Mouse (Mus musculus): Measurements from ENCODE around the gene Kctd11.

The Kctd11 gene

GRCm38 (mm10) chr11:69883527-69884151, 2.4 kb upstream of the Kctd11 start:
- CTCF ChIA-PET: interaction anchor here (0.8 to 1.6 kb wide), 3 partner anchors 8 to 65 kb away, joined by 3 to 7 read pairs (median 3); partner anchors contain the start of gene Eif5a

DNA sequence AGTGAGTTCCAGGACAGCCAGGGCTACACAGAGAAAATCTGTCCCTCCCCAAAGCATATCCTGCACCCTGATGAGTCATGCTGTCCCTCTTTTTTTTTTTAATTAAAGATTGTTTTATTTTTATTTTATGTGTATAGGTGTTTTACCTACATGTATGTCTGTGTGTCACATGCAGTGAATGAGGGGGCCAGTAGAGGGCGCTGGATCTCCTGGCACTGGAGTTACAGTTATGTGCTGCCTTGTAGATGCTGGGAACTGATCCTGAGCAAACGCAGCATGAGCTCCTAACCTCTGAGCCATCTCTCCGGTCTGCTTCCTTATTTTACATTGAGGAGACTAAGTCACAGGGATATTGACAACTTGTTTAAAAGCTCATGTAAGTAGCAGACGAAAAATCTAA, 1.9 kb upstream of the Kctd11 start:
- CTCF ChIA-PET: interaction anchor here (0.8 to 1.6 kb wide), 3 partner anchors 9 to 66 kb away, joined by 3 to 7 read pairs (median 3); partner anchors contain the start of gene Eif5a

DNA sequence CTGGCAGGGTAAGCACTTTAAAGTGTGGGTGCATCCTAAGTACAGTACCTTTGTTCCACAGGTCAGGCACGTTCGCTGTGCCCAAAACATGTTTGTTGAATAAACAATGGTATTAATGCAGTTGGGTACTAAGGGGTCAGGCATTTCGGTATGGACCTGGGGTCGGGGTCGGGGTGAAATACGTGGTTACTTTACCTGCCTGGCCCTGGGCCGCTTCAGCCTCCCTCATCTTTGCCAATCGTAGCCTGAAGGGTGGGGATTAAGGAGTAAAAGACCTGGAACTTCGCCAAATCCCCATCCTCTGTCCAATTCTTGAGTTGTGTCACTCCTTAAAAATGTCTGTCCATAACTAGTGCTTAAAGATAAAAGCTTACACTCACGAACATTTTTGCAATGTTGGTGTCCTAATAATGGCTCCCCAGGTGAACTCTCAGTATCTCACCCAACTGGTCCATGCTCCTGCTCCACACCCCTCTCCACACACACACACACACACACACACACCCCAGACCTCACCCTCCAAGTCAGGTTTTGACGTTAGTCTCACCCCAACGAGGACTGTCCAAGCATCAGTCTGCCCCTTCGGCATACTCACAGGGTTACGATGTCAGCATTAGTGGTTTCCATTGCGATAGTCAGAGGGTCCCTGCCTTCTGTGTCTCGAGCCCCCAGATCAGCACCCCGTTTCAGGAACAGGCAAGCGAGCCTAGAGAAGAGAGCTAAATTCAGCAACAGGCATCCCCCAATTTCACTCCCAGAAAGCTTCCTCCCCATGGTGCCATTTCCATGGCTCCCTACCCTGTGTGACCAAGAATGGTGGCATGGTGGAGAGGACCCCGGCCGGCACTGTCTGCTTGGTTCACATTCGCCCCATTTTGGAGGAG, 823 bp upstream of the Kctd11 start:
- CTCF ChIA-PET: interaction anchor here (0.6 to 0.7 kb wide), 2 partner anchors 40 to 93 kb away, joined by 3 read pairs; no protein-coding TSS in a partner anchor

DNA sequence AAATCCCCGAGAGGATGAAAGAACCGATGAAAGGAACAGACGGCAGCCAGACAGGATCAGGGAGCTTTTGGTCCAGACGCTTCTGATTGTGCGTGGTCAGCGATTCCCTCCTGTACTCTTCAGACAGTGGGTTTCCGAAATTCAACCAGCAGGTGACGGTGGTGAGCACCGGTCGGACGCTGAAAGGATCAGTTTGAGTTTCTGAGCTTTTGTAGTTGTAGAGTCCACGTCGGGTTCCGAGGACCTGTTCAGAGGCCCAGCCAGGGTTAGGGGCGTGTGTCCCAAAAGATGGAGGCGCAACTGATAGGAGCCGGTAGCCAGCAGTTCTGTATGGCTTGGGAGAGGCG, 727 bp downstream of the Kctd11 start:
- CTCF ChIA-PET: interaction anchor here (0.7 to 1.4 kb wide), 2 partner anchors 58 to 68 kb away, joined by 3 to 7 read pairs; partner anchors contain the start of gene Slc2a4

DNA sequence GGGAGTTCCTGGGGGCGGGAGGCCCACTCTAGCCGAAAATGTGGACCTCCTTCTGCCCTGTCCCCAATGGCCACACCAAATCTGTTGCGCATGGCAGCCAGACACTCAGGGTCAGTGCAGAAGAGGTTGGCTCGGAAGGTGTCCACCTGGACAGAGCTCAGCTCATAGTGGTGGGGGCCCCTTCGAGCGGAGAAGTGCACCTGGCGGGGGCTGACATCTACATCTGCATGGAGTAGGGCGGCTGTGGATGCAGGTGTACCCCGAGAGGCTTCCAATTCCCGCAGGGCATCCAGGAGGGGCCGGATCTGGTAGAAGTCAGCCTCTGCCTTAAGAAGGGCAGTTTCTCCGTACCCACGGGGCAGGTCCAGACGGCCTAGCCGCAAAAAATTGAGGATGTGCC, 1.5 kb downstream of the Kctd11 start:
- CTCF ChIA-PET: interaction anchor here (1.4 kb wide), 1 partner anchor 69 kb away, joined by 7 read pairs; the partner anchor contains the start of gene Slc2a4

DNA sequence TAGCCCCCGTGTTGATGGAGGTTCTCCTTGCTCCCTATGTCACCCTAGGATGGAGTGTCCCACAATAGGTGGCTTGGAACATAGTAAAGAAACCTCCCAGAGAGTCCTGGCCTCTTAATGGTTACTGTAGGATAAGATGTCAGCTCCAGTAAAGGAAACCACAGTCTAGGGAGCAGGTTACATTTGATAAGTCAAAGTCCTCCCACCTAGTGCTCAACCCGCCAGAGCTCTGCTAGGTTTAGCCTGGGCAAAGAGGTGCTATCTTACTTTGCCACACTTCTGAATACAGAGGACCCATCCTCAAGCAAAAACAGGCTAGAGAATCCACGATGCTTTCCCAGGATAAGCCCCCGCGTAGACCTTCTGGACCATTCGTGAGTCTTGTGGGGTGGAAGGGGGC, 2.3 kb downstream of the Kctd11 start:
- CTCF ChIA-PET: interaction anchor here (0.5 kb wide), 1 partner anchor 494 kb away, joined by 8 read pairs; no protein-coding TSS in a partner anchor

DNA sequence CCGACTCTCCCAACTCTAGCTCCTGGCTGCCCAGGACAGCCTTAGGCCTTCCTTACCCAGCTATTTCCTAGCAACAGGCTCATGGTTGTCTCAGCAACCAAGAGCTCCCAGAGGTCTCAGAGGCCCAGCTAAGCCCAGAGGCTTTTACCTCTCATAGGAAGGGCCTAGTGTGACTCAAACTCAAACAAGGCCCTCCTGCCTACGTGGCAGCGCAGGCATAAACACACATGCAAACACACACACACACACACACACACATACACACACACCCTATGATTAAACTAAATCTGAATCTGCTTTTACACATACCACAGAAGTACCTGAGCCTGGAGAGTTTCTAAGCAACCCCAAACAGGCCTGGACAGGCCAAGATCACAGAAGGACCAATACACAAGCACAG, 2.8 kb downstream of the Kctd11 start:
- CTCF ChIA-PET: no interaction called here

GRCm38 (mm10) chr11:69877878-69878277, 3.3 kb downstream of the Kctd11 start, which contains the start of gene Tmem95:
Tmem95 (minus strand) TSS chr11:69878018.
- CTCF ChIA-PET: no interaction called here

DNA sequence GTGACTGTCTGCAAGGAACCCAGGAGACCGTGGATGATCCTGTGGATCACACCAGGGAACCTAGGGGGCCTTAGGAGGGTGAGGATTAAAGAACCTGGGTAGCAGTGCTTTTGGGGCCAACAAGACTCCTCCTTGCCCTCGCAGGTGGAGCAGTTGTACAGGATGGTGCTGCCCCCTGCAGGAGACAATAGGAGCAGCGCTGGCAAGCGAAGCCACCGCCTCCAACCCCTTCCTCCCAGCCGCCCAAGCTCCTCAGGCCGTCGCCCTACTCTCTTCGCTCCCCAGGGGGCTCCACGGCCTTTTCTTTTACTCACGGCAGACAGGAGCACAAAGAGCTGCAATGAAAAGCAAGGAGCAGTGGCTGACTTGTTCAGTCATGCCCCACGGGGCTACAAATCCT, 4.3 kb downstream of the Kctd11 start:
- CTCF ChIA-PET: interaction anchor here (0.6 kb wide), 1 partner anchor 161 kb away, joined by 3 read pairs; no protein-coding TSS in a partner anchor

GRCm38 (mm10) chr11:69876186-69876585, 5.0 kb downstream of the Kctd11 start:
- CTCF ChIA-PET: interaction anchor here (0.6 to 0.7 kb wide), 3 partner anchors 24 to 394 kb away, joined by 3 to 9 read pairs (median 3); no protein-coding TSS in a partner anchor

GRCm38 (mm10) chr11:69872451-69872850, 8.8 kb downstream of the Kctd11 start:
- CTCF ChIA-PET: no interaction called here

DNA sequence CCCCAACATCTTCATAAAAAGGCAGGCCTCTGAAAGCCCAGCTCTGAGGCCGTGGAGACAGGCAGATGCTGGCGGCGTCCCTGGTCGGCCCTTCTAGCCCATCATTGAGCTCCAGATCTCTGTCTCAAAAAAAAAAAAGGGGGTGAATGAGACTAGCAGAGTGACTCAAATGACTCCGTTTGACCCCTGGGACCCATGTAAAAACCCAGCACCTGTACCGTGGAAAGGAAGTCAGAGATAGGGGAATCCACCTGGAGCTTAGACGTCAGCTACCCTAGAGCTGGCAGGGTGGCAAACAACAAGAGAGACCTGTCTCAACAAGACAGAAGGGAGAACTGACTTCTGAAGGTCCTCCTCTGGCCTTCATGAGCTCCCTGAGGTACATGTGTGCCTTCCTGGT, 9.4 kb downstream of the Kctd11 start:
- CTCF ChIA-PET: no interaction called here

DNA sequence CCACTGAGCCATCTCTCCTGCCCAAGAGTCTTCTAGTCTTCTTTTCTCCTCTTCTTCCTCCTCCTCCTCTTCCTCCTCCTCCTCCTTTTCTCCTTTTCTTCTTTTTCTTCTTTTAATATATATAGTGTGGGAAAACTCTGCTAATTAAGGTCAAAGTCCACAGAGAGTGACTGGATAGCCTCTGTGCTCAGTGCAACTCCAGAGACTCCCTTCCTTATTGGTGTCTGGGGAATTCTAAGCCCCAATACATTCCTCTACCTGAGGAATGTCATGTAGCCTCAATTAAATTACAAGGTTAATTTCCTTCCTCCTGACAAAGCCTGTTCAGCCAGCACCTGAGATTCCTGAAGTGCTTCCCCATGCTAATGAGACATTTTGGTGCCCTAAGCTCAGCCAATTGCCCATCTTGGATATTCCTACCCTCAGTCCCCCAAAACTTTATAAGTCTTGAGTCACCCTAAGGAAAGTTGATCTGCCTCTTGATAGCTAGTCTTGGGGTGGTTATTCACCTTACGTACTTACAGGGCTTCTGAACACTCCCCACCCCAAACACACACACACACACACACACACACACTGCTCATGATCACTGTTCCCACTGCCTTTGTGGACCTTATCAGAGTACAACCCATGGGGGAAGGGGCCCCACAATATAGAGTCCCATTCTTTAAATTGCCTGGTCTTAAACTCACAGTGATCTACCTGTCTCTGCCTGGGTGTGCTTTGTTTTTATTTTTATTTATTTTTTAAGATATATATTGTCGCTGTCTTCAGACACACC, 10.7 kb downstream of the Kctd11 start:
- CTCF ChIA-PET: no interaction called here

DNA sequence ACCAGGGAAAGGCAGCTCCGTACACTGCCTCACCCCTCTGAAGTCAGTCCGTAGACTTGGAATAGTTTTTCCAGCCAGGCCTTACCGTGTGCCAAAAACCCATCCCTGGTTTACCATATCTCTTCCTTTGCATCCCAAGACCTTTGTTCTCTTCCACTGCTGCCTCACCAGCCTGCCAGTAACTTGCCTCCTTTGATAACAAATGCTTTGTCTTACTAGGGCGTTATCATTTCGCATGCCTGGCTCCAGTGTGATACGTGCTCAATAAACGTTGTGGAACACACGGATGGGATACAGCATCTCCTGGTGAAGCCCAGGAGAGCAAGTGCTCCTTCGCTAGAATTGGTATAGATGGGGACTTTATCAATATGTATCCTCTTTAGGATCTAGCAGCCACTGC, 13.9 kb downstream of the Kctd11 start:
- CTCF ChIA-PET: no interaction called here

DNA sequence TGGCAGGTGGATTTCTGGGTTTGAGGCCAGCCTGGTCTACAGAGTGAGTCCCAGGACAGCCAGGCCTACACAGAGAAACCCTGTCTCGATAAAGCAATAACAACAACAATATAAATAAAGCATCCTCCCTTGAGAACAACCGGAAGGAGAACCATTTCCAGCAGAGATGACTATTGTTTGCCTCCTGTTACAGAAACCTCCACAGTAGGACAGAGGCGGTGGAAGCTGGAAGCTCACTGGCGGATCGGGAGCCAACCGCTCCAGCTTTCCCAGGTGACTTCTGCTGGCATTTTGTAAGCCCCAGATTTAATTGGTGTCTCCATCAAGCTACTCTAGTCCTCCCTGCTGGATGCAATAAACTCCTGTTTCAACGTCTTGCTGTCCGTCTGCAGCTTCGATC, 15.6 kb downstream of the Kctd11 start:
- CTCF ChIA-PET: interaction anchor here (0.6 kb wide), 1 partner anchor 103 kb away, joined by 7 read pairs; no protein-coding TSS in a partner anchor

GRCm38 (mm10) chr11:69864138-69864860, 16.9 kb downstream of the Kctd11 start:
- CTCF ChIA-PET: interaction anchor here (0.7 kb wide), 1 partner anchor 103 kb away, joined by 18 read pairs; no protein-coding TSS in a partner anchor

- CTCF ChIA-PET: interaction anchor here (0.7 kb wide), 1 partner anchor 103 kb away, joined by 18 read pairs; no protein-coding TSS in a partner anchor
Observed at GRCm38 (mm10) chr11:69863729-69864128, 17.5 kb downstream of the Kctd11 start.

DNA sequence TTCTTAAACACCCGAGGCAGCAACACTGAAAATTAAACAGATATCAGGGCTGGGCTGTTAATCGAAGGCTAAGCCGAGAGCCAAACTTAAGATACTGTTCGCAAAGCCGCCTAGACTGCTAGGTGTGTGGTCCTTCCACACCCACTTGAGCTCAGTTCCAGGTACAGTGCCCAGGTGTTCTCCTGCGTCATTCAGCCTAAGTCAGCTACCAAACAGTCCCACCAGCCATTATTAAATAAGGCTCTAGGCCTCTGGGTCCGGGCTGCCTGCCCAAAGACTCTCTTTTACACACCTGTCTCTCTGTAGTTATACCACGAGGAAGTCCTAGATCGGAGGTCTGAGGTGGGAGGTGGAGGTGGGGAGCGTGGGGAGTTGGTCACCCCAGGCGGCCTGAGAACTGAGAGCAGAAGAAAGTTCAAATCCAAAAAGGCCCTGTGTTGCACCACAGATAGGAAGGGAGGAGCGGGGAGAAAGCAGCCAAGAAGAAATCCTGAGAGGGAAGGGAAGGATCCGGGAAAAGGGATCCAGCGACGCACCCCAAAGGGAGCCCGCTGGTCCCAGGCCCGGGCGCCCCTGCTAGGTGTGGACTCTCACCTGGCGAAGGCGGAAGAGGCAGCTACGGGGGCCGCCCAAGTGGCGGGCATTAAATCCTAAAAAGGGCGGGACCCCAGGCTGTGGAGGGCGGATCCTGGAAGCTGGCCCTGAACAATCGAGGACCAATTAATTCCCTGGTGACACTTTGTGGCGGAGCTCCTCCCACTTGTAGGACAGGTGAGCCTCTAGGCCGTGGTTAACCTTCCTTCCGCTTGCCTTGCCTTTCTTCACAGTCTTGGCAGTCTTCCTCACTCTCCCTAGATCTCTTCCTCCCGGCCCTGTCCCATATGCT, 22.9 kb downstream of the Kctd11 start, which contains the start of gene Tnk1:
Gene Tnk1 (minus strand): TSS at position 618 of the 886 bp plus-strand sequence.
- CTCF ChIA-PET: interaction anchor here (0.5 kb wide), 1 partner anchor 47 kb away, joined by 3 read pairs; no protein-coding TSS in a partner anchor

DNA sequence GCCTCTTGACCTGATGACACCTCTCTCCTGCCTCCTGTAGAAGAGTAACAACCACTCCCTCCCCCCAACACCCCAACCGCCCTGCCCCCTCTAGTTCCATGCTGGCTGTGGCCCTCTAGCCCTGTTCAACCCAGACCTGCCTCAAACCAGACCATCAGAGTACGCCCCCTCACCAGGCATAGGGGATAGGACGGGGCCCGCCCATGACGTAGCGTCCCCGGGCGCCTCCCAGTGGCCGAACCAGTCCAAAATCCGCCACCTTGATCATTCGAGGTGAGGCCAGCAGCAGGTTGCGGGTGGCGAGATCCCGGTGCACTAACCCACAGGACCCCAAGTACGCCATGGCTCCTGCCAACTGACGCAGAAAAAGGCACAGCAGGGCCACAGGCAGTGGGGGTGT, 25.9 kb downstream of the Kctd11 start:
- CTCF ChIA-PET: no interaction called here

GRCm38 (mm10) chr11:69854680-69855079, 26.5 kb downstream of the Kctd11 start:
- CTCF ChIA-PET: interaction anchor here (0.6 kb wide), 1 partner anchor 15 kb away, joined by 4 read pairs; no protein-coding TSS in a partner anchor

Measured in spleen, embryonic (tissue).